In the genomic region with DNA sequence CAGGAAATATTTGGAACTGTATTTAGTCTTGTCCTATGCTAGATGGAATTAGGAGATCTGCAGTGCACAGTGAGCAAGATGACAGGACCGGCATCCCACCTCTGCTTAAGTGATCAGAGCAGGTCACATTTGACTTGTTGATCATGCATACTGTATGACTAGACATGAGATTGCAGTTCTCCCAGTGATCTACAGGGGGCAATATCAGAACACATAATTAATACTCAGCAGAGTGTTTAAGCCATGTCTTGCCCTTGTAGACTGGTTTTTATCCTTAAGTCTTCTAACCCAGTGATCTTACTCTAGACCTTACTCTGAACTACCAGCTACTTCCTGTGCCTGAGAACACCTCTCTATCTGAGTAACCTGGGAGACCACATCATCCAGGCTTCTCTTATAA, we compare ENCODE assay signal across 28 mouse cellular contexts. TPM values are rescaled to one million over a fixed set of nuclear protein-coding genes. Genes with fewer than 3 reads are reported as not detected.
"Had no signal": no experiment of that assay in that cellular context is flagged by ENCODE, and none has a peak within 500 bp of the region (broad histone marks: within the 10 kb centered on the region; RNA-seq: fewer than 3 reads in every experiment).

No protein-coding gene starts in this region.

- H3K9ac ChIP-seq: lung, embryonic 14.5 days; midbrain, embryonic 12.5 days; neural tube, embryonic 13.5 days; neural tube, embryonic 15.5 days had no signal

- H3K4me1 ChIP-seq: megakaryocyte, embryonic 14.5 days; midbrain, embryonic 12.5 days; neural tube, embryonic 13.5 days; neural tube, embryonic 15.5 days had no signal

- H3K4me3 ChIP-seq: megakaryocyte, embryonic 14.5 days; midbrain, embryonic 12.5 days; myocyte; neural tube, embryonic 13.5 days; neural tube, embryonic 15.5 days had no signal

- H3K27ac ChIP-seq: macrophage; midbrain, embryonic 12.5 days; neural tube, embryonic 13.5 days; neural tube, embryonic 15.5 days had no signal

- DNase-seq: lung, adult 18-20 months; lung, embryonic 14.5 days; lung, postnatal 14 days; lung, postnatal 36 days; midbrain, embryonic 14.5 days; retina, postnatal 1 day; right cerebral cortex, adult 18-20 months; right cerebral cortex, postnatal 25 days; right cerebral cortex, postnatal 4 days; spleen, adult 18-20 months; thymus, adult 18-20 months; thymus, postnatal 14 days; thymus, postnatal 36 days had no signal

- H3K36me3 ChIP-seq: midbrain, embryonic 12.5 days; neural tube, embryonic 13.5 days; neural tube, embryonic 15.5 days had no signal

- H3K27me3 ChIP-seq: megakaryocyte, embryonic 14.5 days; midbrain, embryonic 12.5 days; neural tube, embryonic 13.5 days; neural tube, embryonic 15.5 days had no signal

- H3K4me2 ChIP-seq: lung, embryonic 14.5 days; midbrain, embryonic 12.5 days; neural tube, embryonic 13.5 days; neural tube, embryonic 15.5 days had no signal

- ATAC-seq: midbrain, embryonic 16.5 days had no signal

RNA-seq across cellular contexts. Expression of a gene that starts 0.8 kb away (rescaled TPM):
- total RNA-seq: megakaryocyte progenitor cell, adult 5-6 weeks had no signal
- polyA plus RNA-seq: liver, embryonic 16.5 days; lung, embryonic 14.5 days; lung, embryonic 16.5 days; macrophage; midbrain, embryonic 12.5 days; midbrain, embryonic 14.5 days; midbrain, embryonic 16.5 days; myocyte; neural tube, embryonic 11.5 days; neural tube, embryonic 13.5 days; neural tube, embryonic 15.5 days; small intestine, adult 2 months; stomach, embryonic 14.5 days; stomach, embryonic 16.5 days; thymus, postnatal 0 days had no signal

RNA-seq across cellular contexts. Expression of a gene that starts 58.3 kb away (rescaled TPM):
- total RNA-seq: megakaryocyte progenitor cell, adult 5-6 weeks had no signal
- polyA plus RNA-seq: liver, embryonic 16.5 days; lung, embryonic 14.5 days; lung, embryonic 16.5 days; macrophage; midbrain, embryonic 12.5 days; midbrain, embryonic 14.5 days; midbrain, embryonic 16.5 days; myocyte; neural tube, embryonic 11.5 days; neural tube, embryonic 13.5 days; neural tube, embryonic 15.5 days; small intestine, adult 2 months; stomach, embryonic 14.5 days; stomach, embryonic 16.5 days; thymus, postnatal 0 days had no signal
